Mouse (Mus musculus) left cerebral cortex, adult 18-20 months (tissue): ENCODE measurements around the gene Otop3. TPM values are rescaled to one million over a fixed set of nuclear protein-coding genes. Genes with fewer than 3 reads are reported as not detected.
"Not testable (repeated sequence)": the region's sequence is repeated elsewhere in the genome, so short reads cannot be mapped to it uniquely, and the experiment has no call there.

Experiments
- DNase-seq, 2 experiments: peaks; one replicate each; pipeline ENCODE4 v3.0.0; 2021 to 2022; ENCODE audit warnings: low spot score in 2 of 2, mixed read lengths in 1 of 2
- total RNA-seq, 2 experiments: library from RNA; stranded (reverse); gene quantifications; 2 replicates each; pipeline ENCODE4 v1.2.3; 2021

Otop3 gene
- total RNA-seq, 2 experiments from 2014 or later, result 0.14 TPM; not detected in 1

GRCm38 (mm10) chr11:115364136-115364535, 29.6 kb downstream of the Otop3 start:
- no peak for DNase-seq

GRCm38 (mm10) chr11:115366039-115366705, 31.6 kb downstream of the Otop3 start:
- no peak for DNase-seq

- DNase-seq, result peak; percentile 40 to 64
These were observed 32.3 kb downstream of the Otop3 start for GRCm38 (mm10) chr11:115366706-115367394.

GRCm38 (mm10) chr11:115367395-115367944, 32.9 kb downstream of the Otop3 start, which contains the start of gene Hid1:
Hid1 (minus strand) TSS chr11:115367756.
- peak; percentile 90 for DNase-seq

- no peak for DNase-seq
These were observed 35.8 kb downstream of the Otop3 start for GRCm38 (mm10) chr11:115370368-115370767.

- DNase-seq, result no peak
These were observed 36.8 kb downstream of the Otop3 start for GRCm38 (mm10) chr11:115371354-115371753.

- DNase-seq, result no peak
These were observed 37.5 kb downstream of the Otop3 start for GRCm38 (mm10) chr11:115372015-115372414.

- no peak for DNase-seq
These were observed 38.2 kb downstream of the Otop3 start for GRCm38 (mm10) chr11:115372737-115373136.

GRCm38 (mm10) chr11:115373805-115374694, 39.5 kb downstream of the Otop3 start:
- peak; percentile 71 to 82 for DNase-seq

GRCm38 (mm10) chr11:115374695-115375425, 40.3 kb downstream of the Otop3 start:
- peak; percentile 55 to 69 for DNase-seq

- DNase-seq, result no peak
These were observed 42.2 kb downstream of the Otop3 start for GRCm38 (mm10) chr11:115376722-115377121.

- DNase-seq, result no peak
These were observed 42.7 kb downstream of the Otop3 start for GRCm38 (mm10) chr11:115377254-115377653.

- no peak for DNase-seq
These were observed 43.3 kb downstream of the Otop3 start for GRCm38 (mm10) chr11:115377854-115378253.

- DNase-seq, result no peak
These were observed 46.7 kb downstream of the Otop3 start for GRCm38 (mm10) chr11:115381276-115381675.

GRCm38 (mm10) chr11:115381743-115382539, 47.4 kb downstream of the Otop3 start, which contains the start of gene Cdr2l:
Cdr2l (plus strand) TSS chr11:115381916.
- peak; percentile 86 to 91 for DNase-seq

GRCm38 (mm10) chr11:115382891-115383290, 48.4 kb downstream of the Otop3 start:
- no peak for DNase-seq

GRCm38 (mm10) chr11:115383701-115384474, 49.4 kb downstream of the Otop3 start:
- peak in 1 of 2 experiments; percentile 45 for DNase-seq

- DNase-seq, result no peak
These were observed 50.1 kb downstream of the Otop3 start for GRCm38 (mm10) chr11:115384587-115384986.

GRCm38 (mm10) chr11:115386859-115387258, 52.3 kb downstream of the Otop3 start:
- not testable (repeated sequence) for DNase-seq
